Mouse (Mus musculus) liver, embryonic 14.5 days (tissue): ENCODE results near the gene Olfr1216. TPM values are rescaled to one million over a fixed set of nuclear protein-coding genes. Genes with fewer than 3 reads are reported as not detected.
"Not testable (repeated sequence)": the region's sequence is repeated elsewhere in the genome, so short reads cannot be mapped to it uniquely, and the experiment has no call there.

Experiments used
- ATAC-seq: fragments of 200-750 bp; cut with Nextera tagmentation; 2 replicates; pipeline ENCODE4 v1.8.0; 2017; ENCODE audit warnings: moderate number of reproducible peaks, mild to moderate bottlenecking, moderate library complexity; ENCODE audit not compliant: insufficient read depth
- DNase-seq, 3 experiments: peaks; one replicate each; pipeline ENCODE4 v3.0.0-alpha.2; 2012 to 2013; ENCODE audit warnings: low read depth in 3 of 3, low spot score in 3 of 3
- H3K27ac ChIP-seq: fragments of 300-500 bp; sonication (generic); 2 replicates; pipeline ENCODE4 v1.5.1; 2014; ENCODE audit warnings: moderate library complexity, mild to moderate bottlenecking, control low read depth, inconsistent platforms
- H3K27me3 ChIP-seq: fragments of 300-500 bp; sonication (generic); 2 replicates; pipeline ENCODE4 v1.6.1; 2014; ENCODE audit warnings: mild to moderate bottlenecking, low read length, moderate library complexity; ENCODE audit not compliant: control insufficient read depth, insufficient read depth
- H3K36me3 ChIP-seq: fragments of 300-500 bp; sonication (generic); replicated peaks from 2 replicates; pipeline ENCODE4 v1.6.1; 2014; ENCODE audit warnings: low read depth; ENCODE audit not compliant: control insufficient read depth, insufficient read depth
- H3K4me1 ChIP-seq, 2 experiments: fragments of 200-500 bp in 1 of 2; fragments of 300-500 bp in 1 of 2; sonication (generic) in 1 of 2; replicated peaks; 2 replicates each; pipeline ENCODE4 v1.6.1; 2012 to 2014; ENCODE audit warnings: antibody characterized with exemption in 1 of 2, inconsistent platforms in 1 of 2, low read length in 1 of 2; ENCODE audit not compliant: control insufficient read depth in 2 of 2, insufficient read depth in 2 of 2
- H3K4me2 ChIP-seq: fragments of 300-500 bp; sonication (generic); 2 replicates; pipeline ENCODE4 v1.6.1; 2014; ENCODE audit warnings: low read depth, mild to moderate bottlenecking, control low read depth, moderate library complexity
- H3K4me3 ChIP-seq, 2 experiments: fragments of 200-500 bp in 1 of 2; fragments of 300-500 bp in 1 of 2; sonication (generic) in 1 of 2; 2 replicates each; pipeline ENCODE4 v1.5.1; 2012 to 2014; ENCODE audit warnings: low read depth in 2 of 2, low read length in 2 of 2, mild to moderate bottlenecking in 2 of 2, control low read depth in 1 of 2, inconsistent platforms in 1 of 2, moderate library complexity in 1 of 2; ENCODE audit not compliant: insufficient read depth in 1 of 2
- H3K9ac ChIP-seq: fragments of 300-500 bp; sonication (generic); replicated peaks from 2 replicates; pipeline ENCODE4 v1.6.1; 2014; ENCODE audit warnings: mild to moderate bottlenecking, control low read depth, moderate library complexity
- H3K9me3 ChIP-seq: fragments of 300-500 bp; sonication (generic); 2 replicates; pipeline ENCODE4 v1.6.1; 2016; ENCODE audit warnings: low read length, mixed read lengths; ENCODE audit not compliant: control insufficient read depth
- CTCF ChIP-seq: IDR thresholded peaks from 2 replicates; pipeline ENCODE4 v1.5.1; 2016; ENCODE audit warnings: antibody characterized with exemption, low read depth, control low read depth
- EP300 ChIP-seq: IDR thresholded peaks from 2 replicates; pipeline ENCODE4 v1.6.1; 2016; ENCODE audit warnings: antibody characterized with exemption, low read depth
- WGBS: fragments of 180-500 bp; shearing (Covaris S2); extraction: QIAGEN DNeasy Blood & Tissue Kit; methylation state at CpG from one replicate; pipeline ENCODE4 v1.1.7; 2014; ENCODE audit not compliant: insufficient replicate concordance; 5-methylcytosine and 5-hydroxymethylcytosine counted together
- polyA plus RNA-seq, 2 experiments: library from polyadenylated mRNA; depleted of rRNA in 1 of 2; stranded (reverse) in 1 of 2; unstranded in 1 of 2; fragments of >200 nt; fragmentation: Nextera tagmentation in 1 of 2; extraction: Ambion mirVana in 1 of 2; gene quantifications; 2 replicates each; pipeline versions ENCODE4 v1.2.1 to v1.2.3; 2012 to 2014

Gene Olfr1216
- polyA plus RNA-seq (2012; rRNA removed) (not detected in 2 replicates), polyA plus RNA-seq (2014; fragmentation: Nextera tagmentation; extraction: Ambion mirVana) (not detected in 2 replicates)

DNA sequence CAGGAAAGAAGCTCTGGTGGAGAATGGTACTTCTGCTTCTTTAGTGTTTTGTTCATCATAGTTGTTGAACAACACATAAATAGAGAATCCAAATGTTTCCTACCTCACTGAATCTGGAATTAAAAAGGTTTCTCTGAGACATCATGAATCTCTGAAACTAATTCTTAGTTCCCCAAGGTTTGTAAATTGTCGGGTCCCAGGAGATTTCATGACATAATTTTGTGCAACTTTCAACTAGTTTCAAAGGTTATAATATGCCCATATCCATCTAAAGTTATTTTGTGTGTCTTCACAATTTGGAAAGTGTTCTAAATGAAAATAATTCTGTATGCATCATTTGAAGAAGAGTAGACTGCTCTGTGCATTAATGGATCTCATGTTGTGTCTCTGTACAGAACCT, at the start of gene Olfr1216:
Gene Olfr1216, minus strand, starts transcription at position 101 of the 400 bp plus-strand sequence.
- DNase-seq (no peak), ATAC-seq (no peak)
- H3K27me3 ChIP-seq: no peaks in the 10 kb centered on the region
- no peaks in the 10 kb centered on the region for H3K4me1 ChIP-seq
- H3K4me3 ChIP-seq: no peak within 1 kb of the TSS
- H3K27ac ChIP-seq: no peak within 1 kb of the TSS
- 39% methylated on average over 1 of the region's 1 CpGs for WGBS
- H3K9ac ChIP-seq: no peak within 1 kb of the TSS
- no peaks in the 10 kb centered on the region for H3K9me3 ChIP-seq
- H3K36me3 ChIP-seq: no peaks in the 10 kb centered on the region
- TF ChIP-seq CTCF (no peak), EP300 (no peak)
- no peak within 1 kb of the TSS for H3K4me2 ChIP-seq

DNA sequence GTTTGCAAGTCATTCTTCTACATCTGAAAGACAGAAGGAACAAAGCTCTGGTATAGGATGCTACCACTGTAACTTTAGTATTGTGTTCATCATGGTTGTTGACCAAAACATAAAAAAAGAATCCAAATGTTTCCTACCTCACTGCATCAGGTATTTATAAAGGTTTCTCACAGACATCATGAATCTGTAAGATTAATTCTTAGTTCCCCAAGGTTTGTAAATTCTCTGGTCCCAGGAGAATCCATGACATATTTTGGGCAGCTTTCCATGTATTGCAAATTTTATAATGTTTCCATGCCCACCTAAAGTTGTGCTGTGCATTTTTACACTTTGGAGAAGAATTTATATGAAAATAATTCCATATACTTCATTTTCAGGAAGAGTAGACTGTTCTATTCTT, 42.9 kb upstream of the Olfr1216 start, which contains the start of gene Olfr1218:
Gene Olfr1218, minus strand, starts transcription at position 101 of the 400 bp plus-strand sequence.
- Histone ChIP-seq H3K36me3 (no peaks in the 10 kb centered on the region), H3K4me1 (no peaks in the 10 kb centered on the region), H3K27me3 (no peaks in the 10 kb centered on the region), H3K27ac (no peak within 1 kb of the TSS), H3K4me3 (no peak within 1 kb of the TSS), H3K9me3 (no peaks in the 10 kb centered on the region), H3K4me2 (no peak within 1 kb of the TSS), H3K9ac (no peak within 1 kb of the TSS)
- ATAC-seq: no peak
- TF ChIP-seq CTCF (no peak), EP300 (no peak)
- no peak for DNase-seq

DNA sequence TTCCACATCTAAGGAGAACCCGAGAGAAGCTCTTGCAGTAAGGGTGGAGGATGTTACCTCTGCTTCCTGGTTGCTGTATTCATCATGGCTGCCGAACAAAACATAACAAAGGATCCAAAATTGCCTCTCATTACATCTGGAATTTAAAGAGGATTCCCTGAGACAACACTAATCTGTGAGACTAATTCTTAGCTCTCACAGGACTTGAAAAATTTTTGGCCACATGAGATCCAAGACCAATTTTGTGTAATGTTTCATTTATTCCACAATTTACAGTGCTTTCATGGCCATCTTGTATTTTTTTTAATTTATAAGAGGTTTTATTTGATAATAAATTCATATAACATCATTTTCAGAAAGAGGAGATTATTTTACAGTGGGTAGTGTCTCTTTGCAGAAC, 13.8 kb upstream of the Olfr1216 start, which contains the start of gene Olfr1217:
Gene Olfr1217, minus strand, starts transcription at position 101 of the 400 bp plus-strand sequence.
- no peaks in the 10 kb centered on the region for H3K27me3 ChIP-seq
- H3K9ac ChIP-seq: no peak within 1 kb of the TSS
- no peak for DNase-seq
- no peak within 1 kb of the TSS for H3K4me2 ChIP-seq
- H3K4me1 ChIP-seq: no peaks in the 10 kb centered on the region
- H3K4me3 ChIP-seq: no peak within 1 kb of the TSS
- H3K27ac ChIP-seq: no peak within 1 kb of the TSS
- H3K36me3 ChIP-seq: no peaks in the 10 kb centered on the region
- 44% methylated on average over 2 of the region's 2 CpGs for WGBS
- no peak for ATAC-seq
- H3K9me3 ChIP-seq: no peaks in the 10 kb centered on the region
- TF ChIP-seq EP300 (no peak), CTCF (no peak)

DNA sequence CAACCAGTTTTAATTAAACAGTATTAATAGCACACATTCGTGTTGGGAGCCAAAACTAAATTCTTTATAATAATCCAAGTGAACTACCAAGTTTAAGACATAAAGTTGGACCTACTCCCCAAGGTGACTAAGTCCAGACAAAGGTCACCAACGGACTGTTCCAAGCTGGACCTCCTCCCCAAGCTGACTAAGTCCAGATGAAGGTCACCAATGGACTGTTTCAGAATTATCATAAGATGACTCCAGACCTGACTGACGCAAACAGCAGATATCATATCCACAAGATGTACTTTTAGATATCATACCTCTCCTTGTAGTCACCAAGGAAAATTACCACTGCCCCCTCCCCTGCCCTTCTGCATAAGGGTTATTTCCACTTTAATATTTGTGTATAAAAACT, 3.3 kb upstream of the Olfr1216 start:
- not testable (repeated sequence) for ATAC-seq, H3K27me3 ChIP-seq, H3K4me2 ChIP-seq, H3K4me3 ChIP-seq, DNase-seq, H3K36me3 ChIP-seq, H3K4me1 ChIP-seq, H3K9ac ChIP-seq, H3K9me3 ChIP-seq, H3K27ac ChIP-seq
- 44% methylated on average over 3 of the region's 3 CpGs for WGBS

GRCm38 (mm10) chr2:89006873-89007272, 11.3 kb downstream of the Olfr1216 start, which contains the start of gene Olfr1215:
Gene Olfr1215 (minus strand): TSS chr2:89006973.
- no peaks in the 10 kb centered on the region for H3K27me3 ChIP-seq
- no peak within 1 kb of the TSS for H3K4me2 ChIP-seq
- H3K27ac ChIP-seq: no peak within 1 kb of the TSS
- ATAC-seq: no peak
- no peaks in the 10 kb centered on the region for H3K9me3 ChIP-seq
- H3K4me1 ChIP-seq: no peaks in the 10 kb centered on the region
- no peaks in the 10 kb centered on the region for H3K36me3 ChIP-seq
- no peak within 1 kb of the TSS for H3K4me3 ChIP-seq
- WGBS: 35% methylated on average over 2 of the region's 2 CpGs
- no peak for TF ChIP-seq CTCF
- TF ChIP-seq EP300: no peak
- DNase-seq: no peak
- no peak within 1 kb of the TSS for H3K9ac ChIP-seq
